In genomic region chr6:17696321-17696734, GRCm38 (mm10) we compare ENCODE assay signal across 8 mouse cellular contexts. TPM values are rescaled to one million over a fixed set of nuclear protein-coding genes. Genes with fewer than 3 reads are reported as not detected.
DNase-seq lines count a peak whose midpoint lies in the region; ATAC-seq lines count a peak whose summit lies in the region.

No protein-coding gene starts in this region.

- ATAC-seq in forebrain, embryonic 12.5 days (ENCODE audit: low FRiP score), result no peak
- ATAC-seq in heart, embryonic 12.5 days (ENCODE audit: insufficient number of reproducible peaks, low FRiP score), result no peak

- no peak overlapping the region for H3K4me3 ChIP-seq in forebrain, embryonic 10.5 days
- H3K4me3 ChIP-seq in forebrain, embryonic 12.5 days (replicated peaks), result no peak overlapping the region
- no peak overlapping the region for H3K4me3 ChIP-seq in embryonic facial prominence, embryonic 10.5 days
- no peak overlapping the region for H3K4me3 ChIP-seq in heart, embryonic 12.5 days

- DNase-seq in forebrain, embryonic 10.5 days (ENCODE audit: extremely low spot score, low spot score), result peak; percentile 40
- peak; percentile 48 for DNase-seq in adipocyte (ENCODE audit: low spot score)
- DNase-seq in embryonic facial prominence, embryonic 10.5 days (ENCODE audit: low spot score), result peak; percentile 56
- peak; percentile 25 for DNase-seq in layer of hippocampus, postnatal 36 days
- peak; percentile 54 for DNase-seq in lung, postnatal 25 days (ENCODE audit: low spot score)
- peak; percentile 21 for DNase-seq in spleen, adult 12 weeks (ENCODE audit: low spot score)

- peaks cover 33% of the 10 kb centered on the region for H3K4me1 ChIP-seq in forebrain, embryonic 10.5 days
- peaks cover 16% of the 10 kb centered on the region for H3K4me1 ChIP-seq in forebrain, embryonic 12.5 days
- H3K4me1 ChIP-seq in embryonic facial prominence, embryonic 10.5 days, result peaks cover 21% of the 10 kb centered on the region
- peaks cover 28% of the 10 kb centered on the region for H3K4me1 ChIP-seq in heart, embryonic 12.5 days (replicated peaks)

- no peaks in the 10 kb centered on the region for H3K9me3 ChIP-seq in forebrain, embryonic 10.5 days
- no peaks in the 10 kb centered on the region for H3K9me3 ChIP-seq in forebrain, embryonic 12.5 days
- no peaks in the 10 kb centered on the region for H3K9me3 ChIP-seq in embryonic facial prominence, embryonic 10.5 days
- no peaks in the 10 kb centered on the region for H3K9me3 ChIP-seq in heart, embryonic 12.5 days (replicated peaks)

- no peak overlapping the region for H3K27ac ChIP-seq in forebrain, embryonic 10.5 days
- no peak overlapping the region for H3K27ac ChIP-seq in forebrain, embryonic 12.5 days
- no peak overlapping the region for H3K27ac ChIP-seq in embryonic facial prominence, embryonic 10.5 days (replicated peaks)
- H3K27ac ChIP-seq in heart, embryonic 12.5 days (ENCODE audit: poor library complexity, severe bottlenecking), result no peak overlapping the region

- 66% methylated on average over 5 of the region's 5 CpGs for WGBS in forebrain, embryonic 10.5 days
- 56% methylated on average over 5 of the region's 5 CpGs for WGBS in forebrain, embryonic 12.5 days
- WGBS in embryonic facial prominence, embryonic 10.5 days, result 58% methylated on average over 5 of the region's 5 CpGs
- WGBS in heart, embryonic 12.5 days, result 54% methylated on average over 5 of the region's 5 CpGs

- H3K27me3 ChIP-seq in forebrain, embryonic 10.5 days (ENCODE audit: poor library complexity, severe bottlenecking), result 0 out of 2 replicates have a peak, but pooled peaks cover 5% of the 10 kb centered on the region
- no peaks in the 10 kb centered on the region for H3K27me3 ChIP-seq in forebrain, embryonic 12.5 days
- no peaks in the 10 kb centered on the region for H3K27me3 ChIP-seq in embryonic facial prominence, embryonic 10.5 days (replicated peaks; ENCODE audit: low read depth, poor library complexity, severe bottlenecking)
- H3K27me3 ChIP-seq in heart, embryonic 12.5 days (replicated peaks), result no peaks in the 10 kb centered on the region

- no peak overlapping the region for H3K4me2 ChIP-seq in forebrain, embryonic 12.5 days
- peak overlapping the region; percentile 1; the same call in 1 of the 2 replicates for H3K4me2 ChIP-seq in heart, embryonic 12.5 days

- H3K36me3 ChIP-seq in forebrain, embryonic 10.5 days (replicated peaks), result peaks cover 12% of the 10 kb centered on the region
- H3K36me3 ChIP-seq in forebrain, embryonic 12.5 days (replicated peaks), result no peaks in the 10 kb centered on the region
- peaks cover 13% of the 10 kb centered on the region; the same call in 1 of the 2 replicates for H3K36me3 ChIP-seq in embryonic facial prominence, embryonic 10.5 days (replicated peaks)
- H3K36me3 ChIP-seq in heart, embryonic 12.5 days, result peaks cover 6% of the 10 kb centered on the region; the same call in 1 of the 2 replicates

- no peak overlapping the region for H3K9ac ChIP-seq in forebrain, embryonic 12.5 days
- no peak overlapping the region for H3K9ac ChIP-seq in heart, embryonic 12.5 days

RNA-seq across cellular contexts. Expression of gene St7, which starts 3.6 kb away (rescaled TPM):
- polyA plus RNA-seq in forebrain, embryonic 10.5 days (2016; fragmentation: Nextera tagmentation; extraction: Ambion mirVana), result 19.1 and 22.9 TPM in 2 replicates
- 45.6 and 48.6 TPM in 2 replicates for polyA plus RNA-seq in forebrain, embryonic 12.5 days (2016; fragmentation: Nextera tagmentation; extraction: Ambion mirVana)
- polyA plus RNA-seq in embryonic facial prominence, embryonic 10.5 days (2016; fragmentation: Nextera tagmentation; extraction: Ambion mirVana), result 19.0 and 21.7 TPM in 2 replicates
- 29.6 and 30.0 TPM in 2 replicates for polyA plus RNA-seq in heart, embryonic 12.5 days (2016; fragmentation: Nextera tagmentation; extraction: Ambion mirVana)
- total RNA-seq in layer of hippocampus, postnatal 36 days (2021), result 10 to 100 TPM; 48.0 to 52.5 TPM
